Mouse (Mus musculus) lung, postnatal 0 days (tissue): ENCODE results near the gene Dlk1.

Source experiments
- CTCF ChIP-seq: IDR thresholded peaks from 2 replicates; pipeline ENCODE4 v1.5.1; 2016; ENCODE audit warnings: antibody characterized with exemption, mild to moderate bottlenecking
- EP300 ChIP-seq: IDR thresholded peaks from 2 replicates; pipeline ENCODE4 v1.6.1; 2016; ENCODE audit warnings: antibody characterized with exemption, mild to moderate bottlenecking, control low read depth

- TF ChIP-seq CTCF, result no peak
- TF ChIP-seq EP300, result no peak
Observed at GRCm38 (mm10) chr12:109508495-109509454, 56.2 kb downstream of the Dlk1 start.
